Mouse (Mus musculus) thymus, adult 2 months (tissue): ENCODE measurements around the gene Gpr63. TPM values are rescaled to one million over a fixed set of nuclear protein-coding genes. Genes with fewer than 3 reads are reported as not detected.

Experiments used
- DNase-seq: peaks from one replicate; pipeline ENCODE4 v3.0.0; 2021
- H3K27ac ChIP-seq: fragments of 200-500 bp; 2 replicates; pipeline ENCODE4 v1.5.1; 2012; ENCODE audit warnings: low read length, control low read depth; ENCODE audit not compliant: control insufficient read depth, insufficient read depth
- H3K27me3 ChIP-seq: fragments of 200-500 bp; 2 replicates; pipeline ENCODE4 v1.6.1; 2012; ENCODE audit warnings: mild to moderate bottlenecking, low read length, moderate library complexity, mixed read lengths; ENCODE audit not compliant: control insufficient read depth, insufficient read depth
- H3K36me3 ChIP-seq: fragments of 200-500 bp; 2 replicates; pipeline ENCODE4 v1.6.1; 2012; ENCODE audit warnings: mild to moderate bottlenecking, low read length, moderate library complexity; ENCODE audit not compliant: control insufficient read depth, insufficient read depth
- H3K4me1 ChIP-seq: fragments of 200-500 bp; replicated peaks from 2 replicates; pipeline ENCODE4 v1.6.1; 2012; ENCODE audit warnings: low read length; ENCODE audit not compliant: control insufficient read depth, insufficient read depth
- H3K4me3 ChIP-seq: fragments of 200-500 bp; 2 replicates; pipeline ENCODE4 v1.5.1; 2012; ENCODE audit warnings: mild to moderate bottlenecking, low read length, control low read depth, moderate library complexity; ENCODE audit not compliant: control insufficient read depth, insufficient read depth
- CTCF ChIP-seq: fragments of 200-500 bp; IDR thresholded peaks from 2 replicates; pipeline ENCODE4 v1.5.1; 2012; ENCODE audit warnings: mild to moderate bottlenecking, control low read depth, low read length, moderate library complexity, borderline replicate concordance; ENCODE audit not compliant: control insufficient read depth, poor library complexity, insufficient read depth; ENCODE audit errors: extremely low read depth
- POLR2A ChIP-seq: fragments of 200-500 bp; IDR thresholded peaks from 2 replicates; pipeline ENCODE4 v1.6.1; 2012; ENCODE audit warnings: mild to moderate bottlenecking, low read length, control low read depth, moderate library complexity; ENCODE audit not compliant: control insufficient read depth, poor library complexity, insufficient read depth; ENCODE audit errors: extremely low read depth
- WGBS: fragments of 180-500 bp; shearing (Covaris S2); methylation state at CpG from one replicate; pipeline ENCODE4 v1.1.7; 2018; 5-methylcytosine and 5-hydroxymethylcytosine counted together
- polyA plus RNA-seq: library from polyadenylated mRNA; depleted of rRNA; stranded (reverse); fragments of >200 nt; gene quantifications from 2 replicates; pipeline ENCODE4 v1.2.3, GENCODE M21; 2012; rRNA removed

Gene Gpr63
- polyA plus RNA-seq = 1.7 and 3.1 TPM in 2 replicates

GRCm38 (mm10) chr4:24966299-24966991 lies at the start of gene Gpr63:
TSS of gene Gpr63 (plus strand) at chr4:24966407.
- DNase-seq = peak; percentile 1
- TF ChIP-seq POLR2A = no peak
- no peak for TF ChIP-seq CTCF
- Histone ChIP-seq H3K27me3 (no peaks in the 10 kb centered on the region), H3K27ac (no peak within 1 kb of the TSS), H3K4me1 (no peaks in the 10 kb centered on the region), H3K4me3 (peak within 1 kb of the TSS; percentile 5; the same call in 1 of the 2 replicates), H3K36me3 (no peaks in the 10 kb centered on the region)
- under 1% methylated on average over 78 of the region's 78 CpGs for WGBS

- DNase-seq = no peak
- TF ChIP-seq POLR2A (no peak), CTCF (no peak)
- Histone ChIP-seq H3K27me3 (no peaks in the 10 kb centered on the region), H3K4me1 (no peaks in the 10 kb centered on the region), H3K4me3 (no peak overlapping the region), H3K36me3 (no peaks in the 10 kb centered on the region), H3K27ac (no peak overlapping the region)
- 87% methylated on average over 5 of the region's 5 CpGs for WGBS
Observed at GRCm38 (mm10) chr4:24920006-24920577, 46.1 kb upstream of the Gpr63 start.

GRCm38 (mm10) chr4:24924726-24925125 lies 41.5 kb upstream of the Gpr63 start:
- H3K27ac ChIP-seq = no peak overlapping the region
- no peak for TF ChIP-seq CTCF
- no peak for TF ChIP-seq POLR2A
- no peaks in the 10 kb centered on the region for H3K27me3 ChIP-seq
- no peaks in the 10 kb centered on the region for H3K36me3 ChIP-seq
- WGBS = 79% methylated on average over 2 of the region's 2 CpGs
- DNase-seq = no peak
- H3K4me1 ChIP-seq = no peaks in the 10 kb centered on the region
- H3K4me3 ChIP-seq = no peak overlapping the region

- Histone ChIP-seq H3K4me1 (no peaks in the 10 kb centered on the region), H3K27ac (no peak overlapping the region), H3K4me3 (no peak overlapping the region), H3K36me3 (no peaks in the 10 kb centered on the region), H3K27me3 (no peaks in the 10 kb centered on the region)
- 90% methylated on average over 5 of the region's 5 CpGs for WGBS
- no peak for DNase-seq
- TF ChIP-seq CTCF = no peak
- no peak for TF ChIP-seq POLR2A
Observed at GRCm38 (mm10) chr4:24928260-24928780, 37.9 kb upstream of the Gpr63 start.

- Histone ChIP-seq H3K27ac (no peak overlapping the region), H3K36me3 (no peaks in the 10 kb centered on the region), H3K27me3 (no peaks in the 10 kb centered on the region), H3K4me3 (no peak overlapping the region), H3K4me1 (no peaks in the 10 kb centered on the region)
- WGBS = 92% methylated on average over 5 of the region's 5 CpGs
- no peak for DNase-seq
- TF ChIP-seq CTCF (no peak), POLR2A (no peak)
Observed at GRCm38 (mm10) chr4:24928926-24929325, 37.3 kb upstream of the Gpr63 start.

GRCm38 (mm10) chr4:24942728-24943424 lies 23.3 kb upstream of the Gpr63 start:
- TF ChIP-seq POLR2A (no peak), CTCF (no peak)
- Histone ChIP-seq H3K27me3 (no peaks in the 10 kb centered on the region), H3K36me3 (no peaks in the 10 kb centered on the region), H3K4me1 (no peaks in the 10 kb centered on the region), H3K27ac (no peak overlapping the region), H3K4me3 (no peak overlapping the region)
- DNase-seq = no peak
- 22% methylated on average over 6 of the region's 6 CpGs for WGBS
